Mouse (Mus musculus) hindbrain, embryonic 16.5 days (tissue): Measurements from ENCODE around the gene Frem2. TPM values are rescaled to one million over a fixed set of nuclear protein-coding genes. Genes with fewer than 3 reads are reported as not detected.

Experiments
- ATAC-seq: fragments of 200-750 bp; cut with Nextera tagmentation; 2 replicates; pipeline ENCODE4 v1.8.0; 2017; ENCODE audit warnings: moderate TSS enrichment, moderate library complexity
- H3K27ac ChIP-seq: fragments of 300-500 bp; sonication (generic); 2 replicates; pipeline ENCODE4 v1.5.1; 2014; ENCODE audit warnings: low read depth, mild to moderate bottlenecking, control low read depth, low read length, moderate library complexity
- H3K27me3 ChIP-seq: fragments of 300-500 bp; sonication (generic); replicated peaks from 2 replicates; pipeline ENCODE4 v1.6.1; 2014; ENCODE audit warnings: low read length; ENCODE audit not compliant: control insufficient read depth, insufficient read depth
- H3K36me3 ChIP-seq: fragments of 300-500 bp; sonication (generic); 2 replicates; pipeline ENCODE4 v1.6.1; 2014; ENCODE audit warnings: mild to moderate bottlenecking, low read length, moderate library complexity, mixed read lengths; ENCODE audit not compliant: control insufficient read depth, insufficient read depth
- H3K4me1 ChIP-seq: fragments of 300-500 bp; sonication (generic); 2 replicates; pipeline ENCODE4 v1.6.1; 2014; ENCODE audit warnings: low read depth, low read length; ENCODE audit not compliant: control insufficient read depth, insufficient read depth
- H3K4me2 ChIP-seq: fragments of 300-500 bp; sonication (generic); 2 replicates; pipeline ENCODE4 v1.6.1; 2014; ENCODE audit warnings: mild to moderate bottlenecking, low read length, control low read depth, moderate library complexity
- H3K4me3 ChIP-seq: fragments of 300-500 bp; sonication (generic); 2 replicates; pipeline ENCODE4 v1.5.1; 2014; ENCODE audit warnings: mild to moderate bottlenecking, low read length, control low read depth, moderate library complexity
- H3K9ac ChIP-seq: fragments of 300-500 bp; sonication (generic); 2 replicates; pipeline ENCODE4 v1.6.1; 2014; ENCODE audit warnings: low read depth, mild to moderate bottlenecking, control low read depth, low read length, moderate library complexity
- H3K9me3 ChIP-seq: fragments of 300-500 bp; sonication (generic); 2 replicates; pipeline ENCODE4 v1.6.1; 2014; ENCODE audit warnings: mild to moderate bottlenecking, low read length, moderate library complexity; ENCODE audit not compliant: control insufficient read depth
- WGBS: fragments of 180-500 bp; shearing (Covaris S2); extraction: QIAGEN DNeasy Blood & Tissue Kit; methylation state at CpG from one replicate; pipeline ENCODE4 v1.1.7; 2014; 5-methylcytosine and 5-hydroxymethylcytosine counted together
- polyA plus RNA-seq: library from polyadenylated mRNA; unstranded; fragments of >200 nt; fragmentation: Nextera tagmentation; extraction: Ambion mirVana; gene quantifications from 2 replicates; pipeline ENCODE4 v1.2.1, GENCODE M21; 2015

The Frem2 gene
- polyA plus RNA-seq, 1 experiment from 2014 or later: 1.7 TPM

DNA sequence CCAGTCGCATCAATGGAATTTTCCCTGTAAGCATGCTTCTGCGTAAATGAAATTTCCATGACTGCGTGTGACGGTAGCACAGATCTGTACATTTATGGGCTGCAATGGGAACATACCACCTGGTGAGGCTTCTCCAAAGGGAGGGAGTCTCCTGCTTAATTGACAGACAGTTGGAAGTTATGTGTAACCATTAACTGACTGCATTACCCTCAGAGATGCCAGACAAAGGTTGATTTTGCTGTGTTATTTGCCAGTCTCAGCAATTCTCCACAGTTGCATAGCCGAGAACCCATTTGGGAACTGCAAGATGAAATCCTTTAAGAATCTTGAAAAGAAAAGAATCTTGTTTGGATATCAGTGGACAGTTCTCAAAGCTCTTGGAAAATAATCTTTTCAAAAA, 185.1 kb downstream of the Frem2 start:
- H3K4me2 ChIP-seq: no peak overlapping the region
- peaks cover 2% of the 10 kb centered on the region for H3K4me1 ChIP-seq
- ATAC-seq: no peak
- H3K9me3 ChIP-seq: no peaks in the 10 kb centered on the region
- H3K36me3 ChIP-seq: peaks cover 28% of the 10 kb centered on the region
- H3K9ac ChIP-seq: no peak overlapping the region
- H3K27me3 ChIP-seq: no peaks in the 10 kb centered on the region
- no peak overlapping the region for H3K27ac ChIP-seq
- no peak overlapping the region for H3K4me3 ChIP-seq
- WGBS: 89% methylated on average over 5 of the region's 5 CpGs

- 89% methylated on average over 5 of the region's 5 CpGs for WGBS
- ATAC-seq: no peak
- Histone ChIP-seq H3K4me2 (no peak overlapping the region), H3K9me3 (no peaks in the 10 kb centered on the region), H3K9ac (no peak overlapping the region), H3K27me3 (no peaks in the 10 kb centered on the region), H3K36me3 (peaks cover 21% of the 10 kb centered on the region), H3K4me1 (peaks cover 23% of the 10 kb centered on the region), H3K27ac (no peak overlapping the region), H3K4me3 (no peak overlapping the region)
Measured at GRCm38 (mm10) chr3:53469650-53470049, 187.5 kb downstream of the Frem2 start.

- H3K9ac ChIP-seq: no peak overlapping the region
- ATAC-seq: no peak
- H3K9me3 ChIP-seq: no peaks in the 10 kb centered on the region
- no peak overlapping the region for H3K27ac ChIP-seq
- peaks cover 10% of the 10 kb centered on the region for H3K36me3 ChIP-seq
- H3K27me3 ChIP-seq: no peaks in the 10 kb centered on the region
- H3K4me2 ChIP-seq: no peak overlapping the region
- 85% methylated on average over 5 of the region's 5 CpGs for WGBS
- H3K4me3 ChIP-seq: no peak overlapping the region
- peaks cover 26% of the 10 kb centered on the region for H3K4me1 ChIP-seq
Measured at GRCm38 (mm10) chr3:53467356-53467755, 189.8 kb downstream of the Frem2 start.

DNA sequence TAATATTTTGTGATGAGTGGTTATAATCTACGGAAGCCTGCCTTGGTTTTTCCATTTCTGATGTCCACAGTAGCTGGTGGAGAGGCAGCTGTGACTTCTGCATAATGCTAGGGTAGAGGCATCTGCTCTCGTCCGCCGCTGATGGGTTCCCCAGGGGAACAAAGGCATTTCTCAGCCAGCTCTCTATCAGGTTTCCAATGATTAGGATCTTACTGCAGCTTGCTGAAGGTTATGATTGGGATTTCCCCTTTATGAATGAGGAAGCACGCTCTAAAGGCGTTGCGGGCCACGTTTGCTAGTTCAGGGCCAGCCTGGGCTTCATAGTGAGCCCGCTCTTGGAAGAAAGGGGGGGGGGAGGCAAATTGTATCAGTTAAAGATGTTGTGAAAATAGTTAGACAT, 190.7 kb downstream of the Frem2 start:
- H3K9me3 ChIP-seq: no peaks in the 10 kb centered on the region
- no peak overlapping the region for H3K9ac ChIP-seq
- H3K36me3 ChIP-seq: peaks cover 8% of the 10 kb centered on the region
- peak overlapping the region; percentile 32 for H3K4me2 ChIP-seq
- peaks cover 30% of the 10 kb centered on the region for H3K4me1 ChIP-seq
- H3K27me3 ChIP-seq: no peaks in the 10 kb centered on the region
- ATAC-seq: no peak
- whole genome bisulfite sequencing: 57% methylated on average over 9 of the region's 9 CpGs
- H3K27ac ChIP-seq: no peak overlapping the region
- no peak overlapping the region for H3K4me3 ChIP-seq

- Histone ChIP-seq H3K9ac (no peak overlapping the region), H3K4me2 (peak overlapping the region; percentile 62), H3K36me3 (peaks cover 4% of the 10 kb centered on the region; the same call in 1 of the 2 replicates), H3K4me1 (peaks cover 30% of the 10 kb centered on the region), H3K27ac (no peak overlapping the region), H3K9me3 (no peaks in the 10 kb centered on the region), H3K4me3 (peak overlapping the region; percentile 24), H3K27me3 (no peaks in the 10 kb centered on the region)
- ATAC-seq: no peak
- 64% methylated on average over 6 of the region's 6 CpGs for WGBS
Measured at GRCm38 (mm10) chr3:53465330-53465729, 191.8 kb downstream of the Frem2 start.

GRCm38 (mm10) chr3:53464146-53464698, 192.9 kb downstream of the Frem2 start:
- peak overlapping the region; percentile 86 for H3K9ac ChIP-seq
- ATAC-seq: no peak
- peak overlapping the region; percentile 63 for H3K4me3 ChIP-seq
- peak overlapping the region; percentile 62 for H3K4me2 ChIP-seq
- H3K27me3 ChIP-seq: no peaks in the 10 kb centered on the region
- no peaks in the 10 kb centered on the region for H3K9me3 ChIP-seq
- peak overlapping the region; percentile 88 for H3K27ac ChIP-seq
- H3K36me3 ChIP-seq: no peaks in the 10 kb centered on the region
- WGBS: under 1% methylated on average over 20 of the region's 20 CpGs
- H3K4me1 ChIP-seq: peaks cover 30% of the 10 kb centered on the region

Other genes with a start within 250 kb of the Frem2 start
- 8.1 and 9.3 TPM in 2 replicates for gene Nhlrc3, start 194.0 kb downstream of the Frem2 start, polyA plus RNA-seq
- 13.5 and 16.1 TPM in 2 replicates for gene Proser1, start 193.7 kb downstream of the Frem2 start, polyA plus RNA-seq
- 0.09 TPM in 1 of 2 replicates, not detected in the other for gene Stoml3, start 168.7 kb downstream of the Frem2 start, polyA plus RNA-seq
- gene Gm10985, start 187.7 kb upstream of the Frem2 start, polyA plus RNA-seq: not detected in 2 replicates
- 84.1 and 90.8 TPM in 2 replicates for gene Ufm1, start 206.5 kb upstream of the Frem2 start, polyA plus RNA-seq